Mouse (Mus musculus): ENCODE measurements at regions not wholly inside any gene's neighbourhood (a gene's known extent, or its start where the extent isn't known, plus 50 kb on each side); places are given as distances from the start of the nearest gene placed in this dataset.

DNA sequence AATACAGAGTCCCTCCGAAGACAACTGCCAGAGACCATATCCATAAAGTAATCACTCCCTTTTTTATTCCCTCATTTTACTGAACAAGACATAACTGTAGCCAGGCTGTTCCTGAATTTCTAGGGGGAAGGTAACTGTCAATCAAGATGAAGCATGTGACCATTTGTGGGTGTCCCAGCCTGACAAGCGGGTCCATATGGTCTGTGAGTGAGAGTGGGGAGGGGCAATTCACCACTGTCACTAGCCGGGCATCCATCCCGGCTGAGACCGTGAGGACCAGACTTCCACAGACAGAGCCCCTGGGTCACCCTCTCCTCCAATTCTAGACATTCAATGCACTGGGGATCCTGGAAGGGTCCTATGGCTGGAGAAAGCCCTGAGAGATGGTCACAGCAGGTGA is 54.6 kb downstream of the Gm11733 start:
- peaks cover 28% of the 10 kb centered on the region for H3K4me1 ChIP-seq
- no peaks in the 10 kb centered on the region for H3K27me3 ChIP-seq
- no peaks in the 10 kb centered on the region for H3K36me3 ChIP-seq
- WGBS: 49% methylated on average over 5 of the region's 5 CpGs
- no peaks in the 10 kb centered on the region for H3K9me3 ChIP-seq
- no peak overlapping the region for H3K27ac ChIP-seq
- H3K4me3 ChIP-seq: no peak overlapping the region
- H3K4me2 ChIP-seq (replicated peaks): no peak overlapping the region
- ATAC-seq (ENCODE audit: low FRiP score, low read depth): no peak
- H3K9ac ChIP-seq: no peak overlapping the region

- Histone ChIP-seq H3K27me3 (no peaks in the 10 kb centered on the region), H3K9ac (no peak overlapping the region), H3K36me3 (no peaks in the 10 kb centered on the region), H3K9me3 (no peaks in the 10 kb centered on the region), H3K4me1 (peaks cover 21% of the 10 kb centered on the region), H3K27ac (peak overlapping the region; percentile 39; the same call in 1 of the 2 replicates), H3K4me2 (replicated peaks) (no peak overlapping the region), H3K4me3 (no peak overlapping the region)
- no peak for ATAC-seq (ENCODE audit: low FRiP score, low read depth)
- 50% methylated on average over 5 of the region's 5 CpGs for WGBS
Measured at GRCm38 (mm10) chr11:117540609-117541008, 56.4 kb downstream of the Gm11733 start.

GRCm38 (mm10) chr11:117541205-117541884 is 57.2 kb downstream of the Gm11733 start:
- 4% methylated on average over 6 of the region's 6 CpGs for WGBS
- Histone ChIP-seq H3K9ac (0 out of 2 replicates have a peak overlapping the region, but pooled peaks have one; percentile 1), H3K36me3 (no peaks in the 10 kb centered on the region), H3K27me3 (0 out of 2 replicates have a peak, but pooled peaks cover 3% of the 10 kb centered on the region), H3K4me1 (peaks cover 20% of the 10 kb centered on the region), H3K4me3 (no peak overlapping the region), H3K27ac (peak overlapping the region; percentile 39; the same call in 1 of the 2 replicates), H3K4me2 (replicated peaks) (no peak overlapping the region), H3K9me3 (no peaks in the 10 kb centered on the region)
- ATAC-seq (ENCODE audit: low FRiP score, low read depth): peak; percentile 76; the same call in 1 of the 2 replicates

DNA sequence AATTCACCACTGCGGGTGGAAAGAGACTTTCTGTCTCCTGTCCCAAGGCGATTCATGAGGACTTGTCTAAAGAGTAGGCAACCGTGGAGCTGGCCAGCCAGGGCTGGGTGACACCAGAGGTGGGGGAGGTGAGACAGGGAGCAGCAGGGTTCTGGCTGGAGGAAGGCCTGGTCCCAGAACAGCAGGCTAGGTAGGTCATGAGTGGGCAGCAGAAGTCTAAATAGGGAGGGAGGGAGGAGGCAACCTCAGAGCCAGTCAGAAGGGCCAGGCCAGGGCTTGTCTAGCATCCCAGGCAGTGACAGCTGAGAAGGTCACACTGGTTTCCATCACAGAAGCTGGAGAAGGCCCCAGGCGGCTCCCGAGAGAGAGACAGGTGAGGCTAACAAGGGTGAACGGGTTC is 59.0 kb downstream of the Gm11733 start:
- Histone ChIP-seq H3K9ac (no peak overlapping the region), H3K4me2 (replicated peaks) (no peak overlapping the region), H3K27me3 (0 out of 2 replicates have a peak, but pooled peaks cover 5% of the 10 kb centered on the region), H3K4me1 (peaks cover 17% of the 10 kb centered on the region), H3K4me3 (no peak overlapping the region), H3K27ac (no peak overlapping the region), H3K9me3 (no peaks in the 10 kb centered on the region), H3K36me3 (no peaks in the 10 kb centered on the region)
- 43% methylated on average over 6 of the region's 6 CpGs for WGBS
- ATAC-seq (ENCODE audit: low FRiP score, low read depth): no peak

DNA sequence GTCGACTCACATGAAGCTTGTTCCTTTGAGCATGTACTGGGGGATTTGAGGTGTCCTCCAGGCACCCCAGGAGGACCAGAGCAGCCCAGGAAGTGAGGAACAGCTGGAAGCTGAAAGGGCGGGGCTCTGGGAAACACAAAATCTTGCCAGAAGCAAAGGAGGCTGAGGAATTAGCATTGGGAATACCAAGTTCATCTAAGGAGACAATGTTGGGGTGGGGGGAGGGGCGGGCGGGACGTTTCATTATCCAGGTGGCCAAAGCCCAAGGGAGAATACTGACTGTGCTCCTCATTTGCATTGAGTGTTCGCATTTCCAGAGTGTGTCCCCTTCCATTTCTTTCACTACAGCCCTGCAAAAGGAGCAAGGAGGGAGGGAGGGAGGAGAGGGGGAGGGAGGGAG is 60.3 kb downstream of the Gm11733 start:
- Histone ChIP-seq H3K4me2 (replicated peaks) (no peak overlapping the region), H3K9me3 (no peaks in the 10 kb centered on the region), H3K27me3 (0 out of 2 replicates have a peak, but pooled peaks cover 5% of the 10 kb centered on the region), H3K27ac (no peak overlapping the region), H3K4me3 (no peak overlapping the region), H3K4me1 (peaks cover 17% of the 10 kb centered on the region), H3K36me3 (no peaks in the 10 kb centered on the region), H3K9ac (no peak overlapping the region)
- no peak for ATAC-seq (ENCODE audit: low FRiP score, low read depth)
- WGBS: 30% methylated on average over 6 of the region's 6 CpGs

- 53% methylated on average over 3 of the region's 3 CpGs for WGBS
- no peaks in the 10 kb centered on the region for H3K36me3 ChIP-seq
- no peak overlapping the region for H3K4me3 ChIP-seq
Measured at GRCm38 (mm10) chr11:117544926-117545325, 60.8 kb downstream of the Gm11733 start.

GRCm38 (mm10) chr11:117551926-117552325 is 67.8 kb downstream of the Gm11733 start:
- 89% methylated on average over 5 of the region's 5 CpGs for WGBS
- no peak overlapping the region for H3K9ac ChIP-seq
- no peaks in the 10 kb centered on the region for H3K27me3 ChIP-seq
- no peak overlapping the region for H3K27ac ChIP-seq
- H3K9me3 ChIP-seq: no peaks in the 10 kb centered on the region
- H3K4me3 ChIP-seq: no peak overlapping the region
- H3K4me1 ChIP-seq: no peaks in the 10 kb centered on the region
- H3K36me3 ChIP-seq: no peaks in the 10 kb centered on the region
- no peak overlapping the region for H3K4me2 ChIP-seq (replicated peaks)
- ATAC-seq (ENCODE audit: low FRiP score, low read depth): no peak

More at GRCm38 (mm10) chr11:117544926-117545325, 60.8 kb downstream of the Gm11733 start:
- Histone ChIP-seq H3K4me2 (replicated peaks) (no peak overlapping the region), H3K9ac (no peak overlapping the region), H3K9me3 (no peaks in the 10 kb centered on the region), H3K4me1 (peaks cover 17% of the 10 kb centered on the region), H3K27ac (no peak overlapping the region), H3K27me3 (0 out of 2 replicates have a peak, but pooled peaks cover 5% of the 10 kb centered on the region)
- no peak for ATAC-seq (ENCODE audit: low FRiP score, low read depth)

DNA sequence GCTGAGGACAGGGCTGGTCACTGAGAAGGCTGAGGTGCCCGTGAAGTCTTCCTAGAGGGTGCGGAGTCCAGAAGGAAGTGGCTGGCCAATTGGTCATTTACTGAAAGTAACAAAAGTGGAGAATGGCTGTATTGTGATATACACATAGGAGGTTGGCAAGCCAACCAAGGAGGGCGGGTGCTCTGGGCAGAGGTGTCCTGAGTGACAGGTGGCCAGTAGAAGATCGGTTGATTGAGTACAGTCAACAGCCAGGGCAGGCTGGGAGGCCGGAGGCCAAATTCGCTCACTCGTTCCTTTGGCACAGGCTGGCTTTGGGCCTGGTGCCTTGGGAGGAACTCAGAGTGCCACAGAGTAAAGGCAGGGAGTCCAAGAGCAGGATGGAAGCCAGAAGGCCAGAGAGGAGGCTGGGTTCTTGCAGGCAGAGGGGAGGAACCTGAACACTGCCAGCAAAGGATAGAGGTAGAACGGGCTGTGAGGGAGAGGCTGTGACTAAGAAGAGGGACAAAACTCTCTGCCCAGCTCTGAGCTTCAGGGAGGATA is 68.3 kb downstream of the Gm11733 start:
- Histone ChIP-seq H3K9me3 (no peaks in the 10 kb centered on the region), H3K4me1 (peaks cover 5% of the 10 kb centered on the region), H3K27ac (no peak overlapping the region), H3K4me3 (no peak overlapping the region), H3K4me2 (replicated peaks) (no peak overlapping the region), H3K27me3 (no peaks in the 10 kb centered on the region), H3K36me3 (no peaks in the 10 kb centered on the region), H3K9ac (no peak overlapping the region)
- WGBS: 86% methylated on average over 8 of the region's 8 CpGs
- no peak for ATAC-seq (ENCODE audit: low FRiP score, low read depth)

DNA sequence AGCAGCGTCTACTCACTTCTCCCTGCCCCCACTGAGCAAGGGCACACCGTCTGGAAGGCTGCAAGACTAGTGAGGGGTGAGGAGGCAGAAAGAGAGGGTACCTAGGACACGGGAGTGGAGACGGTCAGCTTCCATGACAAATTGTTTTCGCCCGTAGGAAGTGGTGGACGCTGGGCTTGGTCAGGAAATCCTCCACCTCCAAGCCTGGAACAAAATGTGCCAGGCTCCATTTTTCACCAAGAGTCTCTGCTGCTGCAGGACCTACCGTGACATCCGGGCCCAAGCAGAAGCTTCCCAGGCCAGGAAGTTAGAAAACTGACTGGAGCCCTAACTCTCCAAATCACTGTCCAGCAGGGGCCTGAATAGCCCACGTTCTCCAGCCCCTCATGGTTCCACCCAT is 69.9 kb downstream of the Gm11733 start:
- H3K36me3 ChIP-seq: no peaks in the 10 kb centered on the region
- no peak overlapping the region for H3K9ac ChIP-seq
- H3K4me1 ChIP-seq: peaks cover 9% of the 10 kb centered on the region
- 50% methylated on average over 10 of the region's 10 CpGs for WGBS
- H3K4me2 ChIP-seq (replicated peaks): no peak overlapping the region
- no peak overlapping the region for H3K4me3 ChIP-seq
- no peaks in the 10 kb centered on the region for H3K27me3 ChIP-seq
- ATAC-seq (ENCODE audit: low FRiP score, low read depth): no peak
- no peaks in the 10 kb centered on the region for H3K9me3 ChIP-seq
- H3K27ac ChIP-seq: no peak overlapping the region

DNA sequence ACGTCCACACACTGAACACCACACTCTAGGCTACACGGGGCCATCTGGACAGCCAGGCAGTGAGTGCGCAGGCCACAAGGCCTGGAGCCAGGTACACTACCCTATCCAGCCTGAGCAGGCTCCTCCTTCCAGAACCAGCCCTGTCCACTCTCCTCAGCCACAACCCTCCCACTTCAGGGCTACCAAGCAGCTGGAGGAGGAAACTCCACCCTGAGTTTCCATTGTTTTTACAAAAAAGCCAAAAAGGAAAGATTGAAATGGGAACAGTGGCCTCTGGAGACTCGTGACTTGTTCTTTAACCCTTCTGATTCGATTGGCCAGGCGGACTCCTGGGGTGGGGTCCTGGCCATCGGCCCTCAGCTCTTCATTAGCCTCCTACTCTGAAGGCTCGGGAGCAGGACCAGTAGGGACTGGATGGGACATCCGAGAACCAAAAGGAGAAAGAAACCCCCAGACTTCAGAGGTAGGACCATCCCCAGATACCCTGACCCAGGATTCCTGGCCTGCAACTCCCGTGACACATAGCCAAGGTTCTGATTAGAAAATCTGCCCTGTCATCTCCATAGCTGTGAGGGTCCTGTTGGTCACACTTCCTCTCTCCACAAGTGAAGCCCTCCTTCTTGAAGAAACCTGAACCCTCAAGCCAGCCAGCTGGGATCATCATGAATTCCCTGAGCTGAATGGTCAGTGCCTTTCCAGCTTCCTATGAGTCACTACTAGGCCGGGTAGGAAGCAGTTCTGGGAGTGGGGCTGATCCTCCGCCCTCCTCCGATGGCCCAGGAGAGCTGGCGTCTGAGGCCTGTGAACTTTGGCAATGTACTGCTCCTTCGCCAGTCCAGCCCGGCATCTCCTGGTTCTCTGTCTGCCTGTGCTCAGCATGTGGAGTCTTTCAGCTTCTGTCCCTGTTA is 73.6 kb downstream of the Gm11733 start:
- WGBS: 79% methylated on average over 16 of the region's 16 CpGs
- peaks cover 9% of the 10 kb centered on the region for H3K4me1 ChIP-seq
- ATAC-seq (ENCODE audit: low FRiP score, low read depth): no peak
- no peak overlapping the region for H3K27ac ChIP-seq
- no peak overlapping the region for H3K4me2 ChIP-seq (replicated peaks)
- no peaks in the 10 kb centered on the region for H3K36me3 ChIP-seq
- H3K9ac ChIP-seq: no peak overlapping the region
- peaks cover 3% of the 10 kb centered on the region; the same call in 1 of the 2 replicates for H3K9me3 ChIP-seq
- H3K27me3 ChIP-seq: no peaks in the 10 kb centered on the region
- H3K4me3 ChIP-seq: no peak overlapping the region

DNA sequence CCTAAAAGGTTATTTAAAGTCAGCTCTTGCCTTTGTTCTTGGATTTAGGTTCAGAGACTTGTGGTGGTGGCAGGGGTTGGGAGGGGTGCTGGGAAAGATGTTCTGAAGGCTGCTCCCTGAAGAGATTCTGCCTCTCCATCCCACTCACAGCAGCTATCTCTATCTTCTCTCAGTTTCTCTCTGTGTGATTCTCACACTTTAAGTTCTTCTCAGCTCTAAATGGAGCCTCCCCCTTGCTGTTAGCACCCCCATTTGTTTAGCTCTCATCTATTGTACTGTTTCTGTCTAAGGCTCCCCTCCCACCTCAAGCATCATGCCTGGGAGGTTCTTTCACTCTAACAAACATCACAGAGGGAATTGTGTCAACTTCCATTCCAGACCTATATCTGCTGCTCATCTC is 75.7 kb downstream of the Gm11733 start:
- Histone ChIP-seq H3K27me3 (no peaks in the 10 kb centered on the region), H3K9ac (no peak overlapping the region), H3K4me1 (peaks cover 9% of the 10 kb centered on the region), H3K36me3 (no peaks in the 10 kb centered on the region), H3K4me2 (replicated peaks) (no peak overlapping the region), H3K27ac (no peak overlapping the region), H3K4me3 (no peak overlapping the region), H3K9me3 (peaks cover 7% of the 10 kb centered on the region; the same call in 1 of the 2 replicates)
- no peak for ATAC-seq (ENCODE audit: low FRiP score, low read depth)
